ENCODE assay signal across 7 mouse cellular contexts in genomic region chr5:137656977-137657376, GRCm38 (mm10). TPM values are rescaled to one million over a fixed set of nuclear protein-coding genes. Genes with fewer than 3 reads are reported as not detected.
DNase-seq lines count a peak whose midpoint lies in the region; ATAC-seq and TF ChIP-seq lines count a peak whose summit lies in the region.

No protein-coding gene starts in this region.

- H3K27me3 ChIP-seq in forebrain, postnatal 0 days (ENCODE audit: insufficient read depth, low read length), result no peaks in the 10 kb centered on the region
- no peaks in the 10 kb centered on the region for H3K27me3 ChIP-seq in hindbrain, embryonic 14.5 days (ENCODE audit: control insufficient read depth, insufficient read depth, low read length)

- H3K27ac ChIP-seq in forebrain, postnatal 0 days (ENCODE audit: low read depth, low read length), result peak overlapping the region; percentile 59
- no peak overlapping the region for H3K27ac ChIP-seq in hindbrain, embryonic 14.5 days

- TF ChIP-seq CTCF in forebrain, postnatal 0 days (IDR thresholded peaks at IDR 0.05; ENCODE audit: low read depth), result peak; percentile 88

- peak; percentile 44 for DNase-seq in T-cell, adult 2 months (ENCODE audit: low spot score)
- peak; percentile 76 for DNase-seq in cerebellum, adult 11-12 months
- peak; percentile 92 for DNase-seq in forebrain, postnatal 0 days
- DNase-seq in hindbrain, embryonic 14.5 days (ENCODE audit: low spot score), result peak; percentile 88
- DNase-seq in layer of hippocampus, postnatal 36 days, result peak; percentile 72 to 74
- DNase-seq in lung, postnatal 14 days, result peak; percentile 80
- peak; percentile 83 for DNase-seq in right cerebral cortex, adult 18-20 months

- peak; percentile 92 for ATAC-seq in forebrain, postnatal 0 days
- 0 out of 2 replicates have a peak, but pooled peaks have one; percentile 31 for ATAC-seq in hindbrain, embryonic 14.5 days (ENCODE audit: low FRiP score)

- H3K4me1 ChIP-seq in forebrain, postnatal 0 days (ENCODE audit: insufficient read depth), result no peaks in the 10 kb centered on the region
- H3K4me1 ChIP-seq in hindbrain, embryonic 14.5 days (replicated peaks; ENCODE audit: control insufficient read depth, insufficient read depth, low read length), result no peaks in the 10 kb centered on the region

- peaks cover 46% of the 10 kb centered on the region for H3K36me3 ChIP-seq in forebrain, postnatal 0 days (ENCODE audit: insufficient read depth)
- peaks cover 60% of the 10 kb centered on the region for H3K36me3 ChIP-seq in hindbrain, embryonic 14.5 days (replicated peaks; ENCODE audit: control insufficient read depth, insufficient read depth)

- no peak overlapping the region for H3K9ac ChIP-seq in forebrain, postnatal 0 days
- no peak overlapping the region for H3K9ac ChIP-seq in hindbrain, embryonic 14.5 days

- H3K9me3 ChIP-seq in forebrain, postnatal 0 days (ENCODE audit: low read length), result no peaks in the 10 kb centered on the region
- no peaks in the 10 kb centered on the region for H3K9me3 ChIP-seq in hindbrain, embryonic 14.5 days (ENCODE audit: control insufficient read depth, low read length)

- H3K4me2 ChIP-seq in forebrain, postnatal 0 days (ENCODE audit: low read depth), result no peak overlapping the region
- no peak overlapping the region for H3K4me2 ChIP-seq in hindbrain, embryonic 14.5 days (replicated peaks)

- H3K4me3 ChIP-seq in forebrain, postnatal 0 days (ENCODE audit: low read depth, low read length), result no peak overlapping the region
- no peak overlapping the region for H3K4me3 ChIP-seq in hindbrain, embryonic 14.5 days (replicated peaks; ENCODE audit: low read length)

- 24% methylated on average over 6 of the region's 6 CpGs for WGBS in forebrain, postnatal 0 days
- 30% methylated on average over 6 of the region's 6 CpGs for WGBS in hindbrain, embryonic 14.5 days

RNA-seq across cellular contexts. Expression of gene Irs3, which starts 11.5 kb away (rescaled TPM):
- total RNA-seq in forebrain, postnatal 0 days (2014; rRNA removed), result 0.31 and 0.76 TPM in 2 replicates
- polyA plus RNA-seq in forebrain, postnatal 0 days (2015; fragmentation: Nextera tagmentation; extraction: Ambion mirVana), result 0.08 and 0.29 TPM in 2 replicates
- polyA plus RNA-seq in hindbrain, embryonic 14.5 days (2014; fragmentation: Nextera tagmentation; extraction: Ambion mirVana), result 0.15 TPM in 1 of 2 replicates, not detected in the other
- under 1 TPM; 0.15 to 0.28 TPM for total RNA-seq in layer of hippocampus, postnatal 36 days (2021)

RNA-seq across cellular contexts. Expression of gene Sap25, which starts 15.8 kb away (rescaled TPM):
- total RNA-seq in forebrain, postnatal 0 days (2014; rRNA removed), result 4.4 and 4.6 TPM in 2 replicates
- 1.8 TPM in 2 replicates for polyA plus RNA-seq in forebrain, postnatal 0 days (2015; fragmentation: Nextera tagmentation; extraction: Ambion mirVana)
- 4.9 and 5.8 TPM in 2 replicates for polyA plus RNA-seq in hindbrain, embryonic 14.5 days (2014; fragmentation: Nextera tagmentation; extraction: Ambion mirVana)
- 10 to 100 TPM; 10.1 to 13.3 TPM for total RNA-seq in layer of hippocampus, postnatal 36 days (2021)

RNA-seq across cellular contexts. Expression of gene Agfg2, which starts 27.5 kb away (rescaled TPM):
- total RNA-seq in forebrain, postnatal 0 days (2014; rRNA removed), result 18.7 and 22.1 TPM in 2 replicates
- polyA plus RNA-seq in forebrain, postnatal 0 days (2015; fragmentation: Nextera tagmentation; extraction: Ambion mirVana), result 12.6 and 15.0 TPM in 2 replicates
- polyA plus RNA-seq in hindbrain, embryonic 14.5 days (2014; fragmentation: Nextera tagmentation; extraction: Ambion mirVana), result 11.8 and 12.2 TPM in 2 replicates
- 10 to 100 TPM; 57.7 to 61.1 TPM for total RNA-seq in layer of hippocampus, postnatal 36 days (2021)

RNA-seq across cellular contexts. Expression of gene Gm20605, which starts 28.0 kb away (rescaled TPM):
- total RNA-seq in forebrain, postnatal 0 days (2014; rRNA removed), result 3.6 and 6.1 TPM in 2 replicates
- 1.9 and 2.4 TPM in 2 replicates for polyA plus RNA-seq in forebrain, postnatal 0 days (2015; fragmentation: Nextera tagmentation; extraction: Ambion mirVana)
- 5.3 and 6.5 TPM in 2 replicates for polyA plus RNA-seq in hindbrain, embryonic 14.5 days (2014; fragmentation: Nextera tagmentation; extraction: Ambion mirVana)
- total RNA-seq in layer of hippocampus, postnatal 36 days (2021), result 10 to 100 TPM; 18.6 to 23.9 TPM

RNA-seq across cellular contexts. Expression of gene Lrch4, which starts 28.1 kb away (rescaled TPM):
- total RNA-seq in forebrain, postnatal 0 days (2014; rRNA removed), result 3.3 and 5.6 TPM in 2 replicates
- polyA plus RNA-seq in forebrain, postnatal 0 days (2015; fragmentation: Nextera tagmentation; extraction: Ambion mirVana), result 11.3 and 12.8 TPM in 2 replicates
- polyA plus RNA-seq in hindbrain, embryonic 14.5 days (2014; fragmentation: Nextera tagmentation; extraction: Ambion mirVana), result 19.0 and 23.4 TPM in 2 replicates
- 10 to 100 TPM; 21.8 to 25.3 TPM for total RNA-seq in layer of hippocampus, postnatal 36 days (2021)
